Mouse (Mus musculus) kidney, postnatal 4 days (tissue): ENCODE measurements at regions not wholly inside any gene's neighbourhood (a gene's known extent, or its start where the extent isn't known, plus 50 kb on each side); places are given as distances from the start of the nearest gene placed in this dataset.

Experiments used
- DNase-seq, 2 experiments: peaks; one replicate each; pipeline ENCODE4 v3.0.0; 2021; ENCODE audit warnings: mixed read lengths in 2 of 2

DNA sequence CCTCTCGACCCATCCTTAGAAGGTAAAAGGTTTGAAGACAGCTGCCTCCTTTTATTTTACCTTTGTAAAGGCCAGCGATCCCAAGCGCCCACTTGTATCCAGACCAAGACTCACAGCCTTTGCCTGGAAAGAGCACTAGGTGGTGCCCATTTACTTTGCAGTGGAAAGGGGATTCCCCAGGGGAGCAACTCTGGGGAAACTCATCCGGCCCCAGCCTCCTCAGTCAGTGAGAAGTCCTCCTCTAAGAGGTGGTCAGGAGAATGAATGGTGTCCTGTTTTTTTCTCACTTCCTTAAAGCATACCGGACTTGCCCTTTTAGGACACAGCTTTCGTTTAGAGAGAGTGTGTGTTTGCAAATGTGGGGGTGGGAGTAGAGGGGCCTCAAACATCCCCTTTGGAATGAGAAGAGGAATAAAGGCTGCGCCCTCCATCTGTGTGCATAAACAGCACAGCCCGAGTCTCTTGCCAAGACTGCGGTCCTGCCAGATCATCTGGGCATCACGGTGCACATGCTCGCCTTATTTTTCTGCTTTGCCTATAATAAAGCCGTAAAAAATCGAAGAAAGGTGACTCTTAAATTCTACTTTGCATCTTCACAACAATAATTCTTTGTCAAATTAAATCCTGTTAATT is 57.5 kb upstream of the Etaa1 start:
- DNase-seq, result peak; percentile 57 to 72

DNA sequence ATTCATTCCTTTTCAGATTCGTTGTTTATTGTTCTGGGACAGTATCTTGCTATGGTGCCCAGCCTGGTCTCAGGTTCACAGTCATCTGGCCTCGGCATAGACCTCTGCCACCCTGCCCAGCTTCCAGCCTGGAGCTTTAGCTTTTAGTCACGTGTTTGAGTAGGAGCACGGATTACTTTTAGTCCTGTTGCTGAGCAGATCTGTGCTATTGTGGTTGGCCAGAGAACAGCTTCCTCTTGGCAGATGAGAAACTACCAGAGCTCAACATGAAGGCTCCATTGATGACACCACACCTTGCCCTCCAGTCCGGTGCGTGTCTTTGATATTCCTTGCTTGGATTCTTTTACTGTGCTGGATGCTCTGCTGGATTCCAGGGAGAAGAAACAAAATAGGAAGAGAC is 54.5 kb upstream of the Etaa1 start:
- no peak for DNase-seq
